Mouse (Mus musculus) layer of hippocampus, adult 9-11 months (tissue): ENCODE data around the gene Ccdc51.

ENCODE experiments used
- DNase-seq: peaks from one replicate; pipeline ENCODE4 v3.0.0; 2022

Ccdc51 gene

DNA sequence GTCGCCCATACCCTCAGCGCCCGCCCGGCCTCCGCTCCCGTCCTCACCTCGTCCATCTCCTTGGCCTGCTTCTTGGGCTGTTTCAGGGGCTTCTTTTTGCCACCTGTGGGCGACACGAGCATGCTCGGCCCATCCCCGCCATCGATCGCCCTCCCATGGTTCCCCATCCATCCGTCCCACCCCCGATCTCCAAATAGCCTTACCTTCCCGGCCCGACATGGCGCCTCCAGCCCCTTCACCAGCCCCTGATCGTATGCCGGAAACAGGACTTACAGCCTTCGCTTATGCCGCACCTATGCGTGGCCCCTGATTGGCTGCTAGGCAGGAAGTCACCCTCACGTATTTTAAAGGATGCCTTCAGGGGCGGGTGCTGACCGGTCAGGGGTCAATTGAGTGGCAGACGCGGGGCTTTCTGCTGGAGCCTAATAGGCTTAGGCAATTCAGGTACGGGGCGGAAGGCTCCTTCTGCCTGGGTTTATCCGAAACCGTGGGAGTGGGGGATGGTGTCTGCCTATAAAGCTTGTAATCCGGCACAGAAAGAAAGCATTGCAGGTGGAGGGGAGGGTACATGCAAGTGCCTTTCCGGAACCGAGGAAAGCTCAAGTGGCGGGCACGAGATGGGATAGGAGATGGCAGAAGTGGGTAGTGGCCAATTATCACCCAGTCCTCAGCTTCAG lies at the start of gene Ccdc51, which contains the start of gene Tma7:
Gene Ccdc51 (plus strand): TSS at position 370 of the 677 bp plus-strand sequence.
Gene Tma7 (minus strand): TSS at position 464 of the 677 bp plus-strand sequence.
- DNase-seq, result peak; percentile 93

- no peak for DNase-seq
These were observed 44.0 kb upstream of the Ccdc51 start, which contains the start of gene Shisa5 for GRCm38 (mm10) chr9:109038086-109038895. Shisa5 (plus strand) TSS chr9:109038565.

GRCm38 (mm10) chr9:109038901-109039364 lies 43.4 kb upstream of the Ccdc51 start:
- DNase-seq, result no peak

DNA sequence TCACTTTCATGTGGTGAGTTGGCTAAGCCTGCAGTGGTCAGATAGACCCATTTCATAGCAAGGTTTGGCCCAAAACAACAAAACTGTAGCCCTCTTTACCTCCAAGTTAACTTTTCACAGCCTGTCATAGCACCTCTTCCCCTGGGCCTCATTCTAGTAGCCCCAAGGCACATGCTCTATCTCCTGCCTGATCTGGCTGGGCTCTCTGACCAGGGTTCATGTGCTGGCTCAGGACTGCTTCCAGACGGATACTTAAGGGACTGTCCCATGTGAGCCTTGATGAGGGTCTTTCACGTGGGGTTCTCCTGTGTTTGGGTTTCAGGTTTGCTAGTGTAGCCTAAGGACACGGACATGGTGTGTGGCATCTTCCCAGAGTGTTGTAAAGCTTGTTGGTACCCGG lies 42.6 kb upstream of the Ccdc51 start:
- DNase-seq, result no peak

DNA sequence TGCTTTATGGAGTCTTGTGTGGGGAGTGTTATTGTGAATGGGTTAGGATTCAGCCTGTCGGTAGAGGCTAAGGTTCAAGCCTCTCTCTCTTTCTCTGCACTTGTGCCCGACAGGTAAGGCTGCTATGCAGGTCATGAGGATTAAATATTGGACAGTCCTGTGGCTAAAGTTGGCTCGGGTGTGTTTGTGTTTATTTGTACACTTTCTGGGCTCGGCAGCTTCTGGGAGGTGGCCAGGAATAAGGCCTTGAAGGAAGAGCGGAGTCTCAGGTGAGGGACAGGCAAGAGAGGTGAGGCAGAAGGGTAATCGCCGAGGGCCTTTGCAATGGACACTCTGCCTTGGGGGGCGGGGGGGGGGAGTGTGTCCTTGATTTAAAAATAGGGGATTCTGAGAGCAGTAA lies 42.1 kb upstream of the Ccdc51 start:
- no peak for DNase-seq

GRCm38 (mm10) chr9:109040906-109041305 lies 41.4 kb upstream of the Ccdc51 start:
- no peak for DNase-seq

DNA sequence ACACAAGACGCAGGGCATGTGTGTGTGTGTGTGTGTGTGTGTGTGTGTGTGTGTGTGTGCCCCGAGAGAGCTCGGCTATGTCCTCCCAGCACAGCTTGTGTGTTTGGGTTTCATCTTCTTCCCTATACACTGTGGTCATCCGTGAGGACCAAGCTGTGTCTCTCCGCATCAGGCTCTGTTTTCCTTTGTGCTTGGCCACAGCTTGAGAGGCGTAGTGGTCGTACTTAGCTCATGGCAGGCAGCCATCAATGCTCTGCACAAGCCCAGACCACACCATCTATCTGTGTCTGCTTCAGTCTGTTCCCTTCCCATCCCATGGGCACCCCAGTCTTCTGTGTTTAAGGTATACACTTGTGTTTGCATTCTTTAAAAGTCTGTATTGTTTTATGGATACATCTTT lies 40.9 kb upstream of the Ccdc51 start:
- no peak for DNase-seq

DNA sequence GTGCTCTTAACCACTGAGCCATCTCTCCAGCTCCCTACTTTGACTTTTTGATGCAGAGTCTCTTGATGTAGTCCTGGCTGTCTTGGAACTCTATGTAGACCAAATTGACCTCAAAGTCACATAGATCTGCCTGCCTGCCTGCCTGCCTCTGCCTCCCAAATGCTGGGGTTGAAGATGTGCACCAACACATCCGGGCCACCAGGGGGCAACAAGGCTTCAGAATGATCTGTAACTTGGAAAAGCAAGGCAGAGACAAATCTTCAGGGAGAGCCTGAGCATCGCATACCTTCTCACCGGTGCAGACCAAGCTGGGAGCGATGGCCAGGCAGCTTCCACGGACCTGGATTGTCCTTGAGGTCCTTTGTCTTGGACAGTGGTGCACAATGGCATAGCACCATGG lies 36.0 kb upstream of the Ccdc51 start:
- no peak for DNase-seq

DNA sequence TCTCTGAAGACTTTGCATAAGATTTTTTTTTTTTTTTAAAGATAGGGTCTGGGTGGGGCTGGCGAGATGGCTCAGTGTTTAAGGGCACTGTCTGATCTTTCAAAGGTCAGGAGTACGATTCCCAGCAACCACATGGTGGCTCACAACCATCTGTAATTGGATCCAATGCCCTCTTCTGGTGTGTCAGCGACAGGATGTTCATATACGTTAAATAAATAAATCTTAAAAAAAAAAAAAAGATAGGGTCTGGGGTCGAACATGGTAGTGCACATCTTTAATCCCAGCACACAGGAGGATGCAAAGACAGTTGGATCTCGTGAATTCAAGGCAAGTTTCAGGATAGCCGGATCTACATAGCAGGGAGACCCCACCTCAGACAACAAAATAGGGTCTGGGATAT lies 33.0 kb upstream of the Ccdc51 start:
- DNase-seq, result no peak

- no peak for DNase-seq
These were observed 32.2 kb upstream of the Ccdc51 start for GRCm38 (mm10) chr9:109049996-109050673.

- DNase-seq, result no peak
These were observed 31.7 kb upstream of the Ccdc51 start for GRCm38 (mm10) chr9:109050674-109050997.

GRCm38 (mm10) chr9:109051011-109051501 lies 31.2 kb upstream of the Ccdc51 start:
- DNase-seq, result no peak

DNA sequence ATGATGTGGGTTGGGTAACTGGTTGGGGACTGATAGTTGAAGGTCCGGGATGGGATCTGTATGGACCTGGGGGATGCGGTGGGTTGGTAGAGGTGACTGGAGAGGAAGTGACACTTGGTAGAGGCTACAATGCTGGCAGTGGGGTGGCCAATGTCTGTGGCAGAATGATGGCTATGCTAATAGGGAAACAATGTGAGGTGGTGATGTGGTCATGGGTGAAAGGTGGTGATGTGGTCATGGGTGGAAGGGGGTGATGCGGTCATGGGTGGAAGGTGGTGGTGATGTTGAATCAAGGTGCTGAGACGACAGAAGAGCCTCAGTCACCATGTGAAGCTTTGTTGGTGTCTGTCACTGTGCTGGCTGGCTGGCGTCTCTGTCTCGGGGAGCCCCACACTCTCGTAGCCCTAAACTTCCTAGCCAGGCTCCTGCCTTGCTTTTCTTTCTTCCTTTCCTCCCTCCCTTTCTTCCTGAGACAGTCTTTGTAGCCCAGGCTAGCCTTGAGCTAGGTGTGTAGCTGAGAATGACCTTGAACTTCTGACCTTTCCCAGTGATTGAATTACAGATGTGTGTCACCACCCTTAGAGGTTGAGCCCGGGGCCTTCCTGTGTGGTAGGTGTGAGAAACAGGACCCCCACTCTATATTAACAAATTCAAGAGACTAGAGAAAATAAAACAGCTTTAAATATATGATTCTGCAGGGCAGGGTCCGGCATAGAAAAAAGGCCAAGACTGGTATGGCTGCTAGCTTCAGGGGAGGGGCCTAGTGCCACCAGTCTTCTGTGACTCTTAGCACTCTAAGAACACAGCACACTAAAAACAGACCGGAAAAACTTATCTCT lies 30.4 kb upstream of the Ccdc51 start:
- no peak for DNase-seq

DNA sequence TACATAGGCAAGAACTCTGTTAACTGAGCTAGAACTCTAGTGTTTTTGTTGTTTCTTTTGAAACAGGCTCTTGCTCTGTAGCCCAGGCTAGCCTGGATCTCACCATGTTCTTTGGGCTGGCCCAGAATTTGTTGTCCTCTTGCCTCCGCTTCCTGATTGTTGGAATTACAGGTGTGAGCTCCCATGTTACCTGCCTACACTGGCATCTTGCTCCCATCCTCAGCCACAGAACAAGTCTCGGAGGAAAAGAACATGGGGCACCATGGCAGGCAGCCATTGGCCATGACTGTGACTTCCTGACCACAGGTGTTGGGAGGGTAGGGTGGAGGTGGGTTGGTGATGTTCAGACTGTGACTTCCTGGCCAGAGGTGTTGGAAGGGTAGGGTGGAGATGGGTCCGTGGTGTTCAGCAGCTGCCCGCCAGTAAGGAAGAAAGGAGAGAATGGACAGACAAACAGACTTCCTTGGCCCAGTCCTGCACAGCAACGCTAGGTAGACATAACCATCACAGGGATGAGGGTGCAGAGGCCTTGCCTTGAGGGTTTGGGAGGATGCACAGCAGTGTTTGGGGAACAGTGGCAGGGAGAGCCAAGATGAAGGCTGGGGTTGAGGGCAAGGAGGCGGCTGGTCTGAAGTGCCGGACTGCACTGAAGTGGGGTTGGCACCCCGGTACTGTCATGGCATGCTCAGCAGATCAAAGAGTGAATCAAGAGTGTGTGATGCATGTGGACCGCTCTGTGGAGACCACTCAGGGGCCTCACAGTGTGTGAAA lies 29.6 kb upstream of the Ccdc51 start:
- no peak for DNase-seq

DNA sequence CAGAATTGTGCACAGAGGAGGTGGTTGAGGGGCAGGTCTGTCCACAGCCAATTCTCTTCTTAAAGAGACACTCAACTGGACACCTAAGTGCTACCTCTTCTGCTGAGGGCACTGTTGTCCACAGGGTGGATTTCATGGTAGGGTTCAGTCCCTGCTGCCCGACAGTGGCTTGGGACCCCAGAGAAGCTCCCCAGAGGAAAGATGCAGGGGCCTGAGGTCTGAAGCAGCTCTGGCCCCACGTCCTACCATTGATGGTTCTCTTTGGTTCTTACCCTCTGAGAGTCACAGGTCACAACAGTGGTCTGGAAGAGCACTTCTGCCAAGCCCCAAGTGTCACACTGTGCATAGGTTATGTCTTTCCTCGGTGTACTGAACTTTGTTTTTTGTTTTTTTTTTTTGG lies 28.9 kb upstream of the Ccdc51 start:
- DNase-seq, result no peak

DNA sequence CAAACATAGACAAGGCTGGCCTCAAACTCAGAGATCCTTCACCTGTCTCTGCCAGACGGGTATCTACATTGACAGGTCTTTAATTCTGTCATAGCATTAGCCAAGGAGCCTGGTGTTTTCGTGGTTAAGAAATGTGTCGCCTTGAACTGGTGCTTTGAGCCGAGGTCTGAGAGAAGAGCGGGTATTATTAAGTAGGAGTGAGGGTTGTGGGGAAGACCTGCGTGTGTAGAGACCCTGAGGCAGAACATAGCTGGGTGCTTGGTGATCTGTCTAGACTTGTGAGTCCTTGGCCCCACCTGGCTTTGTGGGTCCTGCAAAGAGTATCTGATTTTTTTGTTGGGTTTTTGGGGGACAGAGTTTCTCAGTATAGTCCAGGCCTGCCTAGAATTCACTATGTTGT lies 28.4 kb upstream of the Ccdc51 start:
- no peak for DNase-seq

GRCm38 (mm10) chr9:109054712-109055111 lies 27.6 kb upstream of the Ccdc51 start:
- peak; percentile 90 for DNase-seq

DNA sequence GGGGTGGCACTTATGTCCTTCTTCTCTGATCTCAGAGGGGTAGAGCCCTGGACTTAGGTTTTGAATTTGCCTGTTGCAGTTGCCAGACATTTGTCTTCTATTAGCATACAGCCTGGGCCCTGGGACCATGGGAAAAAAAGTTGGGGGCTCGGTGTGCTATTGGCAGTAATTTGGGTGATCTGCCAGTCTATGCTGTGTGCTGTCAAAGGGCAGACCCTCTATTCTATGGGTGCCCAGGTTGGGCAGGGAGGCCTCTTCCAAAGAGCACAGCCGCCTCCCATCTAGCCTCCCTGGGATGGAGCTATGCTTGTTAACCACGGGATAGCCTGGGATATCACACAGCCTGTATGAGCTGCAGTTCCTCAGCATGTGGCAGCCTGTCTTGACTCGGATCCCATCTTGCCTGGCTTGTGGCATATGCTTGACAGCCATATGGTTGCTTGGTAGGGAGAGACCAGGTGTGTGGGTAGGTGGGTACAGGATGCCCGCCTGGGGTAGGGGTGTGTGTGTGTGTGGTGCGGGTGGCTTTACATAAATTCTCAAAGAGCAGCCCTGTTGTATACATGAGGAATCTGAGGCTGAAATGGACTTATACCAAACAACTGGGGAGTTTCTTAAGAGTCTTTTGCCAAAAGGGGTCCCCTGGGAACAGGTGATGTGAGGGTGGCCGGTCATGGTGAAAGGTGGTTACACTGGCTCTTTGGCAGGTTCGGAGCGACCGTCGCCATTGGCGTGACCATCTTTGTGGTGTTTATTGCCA lies 26.8 kb upstream of the Ccdc51 start:
- peak; percentile 55 for DNase-seq

DNA sequence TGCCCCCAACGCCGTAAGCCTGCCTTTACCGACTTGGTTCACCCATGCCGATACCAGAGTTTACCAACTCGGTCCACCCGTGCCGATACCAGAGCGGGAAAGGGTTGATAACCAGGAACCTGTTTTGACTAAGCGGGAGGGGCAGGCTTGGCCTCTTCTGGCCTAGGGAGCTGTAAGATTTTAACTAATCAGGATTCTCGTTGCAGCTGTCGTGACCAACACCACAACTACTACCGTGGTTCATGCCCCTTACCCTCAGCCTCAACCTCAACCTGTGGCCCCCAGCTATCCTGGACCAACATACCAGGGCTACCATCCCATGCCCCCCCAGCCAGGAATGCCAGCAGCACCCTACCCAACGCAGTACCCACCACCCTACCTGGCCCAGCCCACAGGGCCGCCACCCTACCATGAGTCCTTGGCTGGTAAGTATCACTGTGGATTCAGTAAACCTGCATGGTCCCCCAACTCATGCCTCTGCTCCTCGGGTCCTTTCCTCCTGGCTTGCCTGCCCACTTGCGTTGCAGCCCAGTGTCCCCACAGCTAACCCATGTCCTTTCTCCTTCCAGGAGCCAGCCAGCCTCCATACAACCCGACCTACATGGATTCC lies 26.1 kb upstream of the Ccdc51 start:
- no peak for DNase-seq

GRCm38 (mm10) chr9:109056916-109057315 lies 25.4 kb upstream of the Ccdc51 start:
- no peak for DNase-seq

- DNase-seq, result no peak
These were observed 24.8 kb upstream of the Ccdc51 start for GRCm38 (mm10) chr9:109057543-109057942.
